Mouse (Mus musculus) MEL-GATA-1-ER (cell line): ENCODE data around the gene Fbxl8.
A peak's percentile ranks its signal among the peaks of the same experiment; 100 is the strongest.
"Not testable (repeated sequence)": the region's sequence is repeated elsewhere in the genome, so short reads cannot be mapped to it uniquely, and the experiment has no call there.

Experiments
- DNase-seq: peaks from one replicate; pipeline ENCODE4 v3.0.0-alpha.2; 2012; ENCODE audit warnings: low read depth; ENCODE audit errors: extremely low read depth

The Fbxl8 gene

DNA sequence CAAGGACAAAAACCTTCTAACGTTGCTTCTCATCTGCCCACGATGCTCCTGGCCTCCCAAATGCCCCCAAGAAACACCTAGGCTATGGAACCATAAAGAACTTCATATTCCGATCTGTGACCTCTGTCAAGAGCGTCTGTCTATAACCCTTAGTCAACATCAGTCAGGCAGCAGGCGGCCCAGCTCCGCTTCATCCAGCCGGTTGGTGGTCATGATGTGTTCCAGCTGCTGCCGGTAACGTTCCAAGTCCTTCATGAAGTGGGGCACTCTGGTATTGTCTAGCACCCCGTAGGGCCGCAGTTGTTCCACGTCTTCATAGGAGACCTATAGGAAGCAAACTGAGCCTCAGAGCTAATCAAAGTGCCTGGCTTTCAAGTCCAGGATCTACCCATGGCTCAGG is 17.4 kb downstream of the Fbxl8 start:
- no peak for DNase-seq

GRCm38 (mm10) chr8:105282239-105282638 is 17.8 kb downstream of the Fbxl8 start:
- no peak for DNase-seq

- DNase-seq = no peak
These were observed 18.6 kb downstream of the Fbxl8 start for GRCm38 (mm10) chr8:105283074-105283473.

- DNase-seq = no peak
These were observed 21.1 kb downstream of the Fbxl8 start for GRCm38 (mm10) chr8:105285514-105285913.

GRCm38 (mm10) chr8:105286907-105287306 is 22.5 kb downstream of the Fbxl8 start:
- no peak for DNase-seq

GRCm38 (mm10) chr8:105288231-105288630 is 23.8 kb downstream of the Fbxl8 start:
- DNase-seq = no peak

- DNase-seq = peak; percentile 98
These were observed 24.7 kb downstream of the Fbxl8 start for GRCm38 (mm10) chr8:105288958-105289732.

- no peak for DNase-seq
These were observed 25.5 kb downstream of the Fbxl8 start, which contains the start of gene 4931428F04Rik for GRCm38 (mm10) chr8:105289805-105290460. 4931428F04Rik (minus strand) TSS chr8:105289864.

DNA sequence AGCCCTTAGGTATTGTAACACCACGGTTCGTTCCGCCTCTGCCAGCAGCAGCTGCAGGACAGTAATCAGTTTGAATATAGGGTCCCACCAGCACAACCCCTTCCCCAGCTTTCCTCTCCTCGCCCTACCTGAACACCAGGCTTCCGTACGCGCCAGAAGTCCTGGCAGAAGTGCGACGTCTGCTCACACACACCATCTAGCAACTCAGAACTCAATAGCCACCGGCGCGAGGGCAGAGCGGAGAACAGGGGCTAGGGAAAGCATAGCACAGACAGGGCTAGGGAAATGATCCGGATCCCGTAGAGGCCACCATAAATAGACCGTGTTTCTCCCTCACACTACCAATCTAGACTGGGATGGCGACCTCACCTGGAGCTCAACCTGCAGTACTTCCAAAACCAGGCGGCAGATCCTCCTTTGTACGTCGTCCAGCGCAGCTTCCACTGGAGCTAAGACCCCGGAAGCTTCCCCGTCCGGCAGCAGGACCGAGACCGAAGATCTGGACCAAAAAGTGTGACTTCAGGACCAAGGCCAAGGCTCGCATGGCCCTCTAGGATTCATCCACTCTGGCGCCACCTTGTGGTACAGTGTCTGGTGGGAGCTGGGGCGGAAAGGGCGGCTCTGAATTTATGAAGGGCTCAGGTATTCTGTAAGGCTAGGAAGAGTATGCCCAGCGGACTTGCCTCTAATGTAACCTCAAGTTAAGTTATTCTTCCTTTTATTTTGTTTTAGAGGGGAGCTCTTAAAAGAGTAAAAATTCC is 26.3 kb downstream of the Fbxl8 start:
- DNase-seq = no peak

GRCm38 (mm10) chr8:105291364-105291763 is 26.9 kb downstream of the Fbxl8 start:
- DNase-seq = not testable (repeated sequence)

- DNase-seq = not testable (repeated sequence)
These were observed 27.4 kb downstream of the Fbxl8 start for GRCm38 (mm10) chr8:105291802-105292201.

DNA sequence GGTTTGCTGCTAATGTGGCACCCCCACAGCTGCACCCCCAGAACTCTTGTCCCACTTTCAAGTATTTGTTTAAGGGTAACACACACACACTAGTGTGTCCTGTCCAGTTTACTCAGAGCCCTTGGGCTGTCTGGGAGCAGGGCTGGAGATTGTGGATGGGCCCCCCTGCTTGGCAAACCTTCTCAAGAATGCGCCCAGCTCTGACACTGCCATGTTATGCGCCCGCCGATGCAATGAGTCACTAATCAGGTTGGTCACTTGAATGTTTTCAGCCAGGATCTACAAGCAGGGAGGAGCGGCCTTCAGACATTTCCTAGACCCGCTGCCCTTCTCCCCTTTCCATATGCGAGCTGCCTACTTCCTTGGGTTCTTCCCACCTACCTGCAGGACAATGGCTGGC is 28.0 kb downstream of the Fbxl8 start:
- DNase-seq = no peak

GRCm38 (mm10) chr8:105293405-105293804 is 29.0 kb downstream of the Fbxl8 start:
- no peak for DNase-seq

- no peak for DNase-seq
These were observed 30.3 kb downstream of the Fbxl8 start for GRCm38 (mm10) chr8:105294776-105295175.

DNA sequence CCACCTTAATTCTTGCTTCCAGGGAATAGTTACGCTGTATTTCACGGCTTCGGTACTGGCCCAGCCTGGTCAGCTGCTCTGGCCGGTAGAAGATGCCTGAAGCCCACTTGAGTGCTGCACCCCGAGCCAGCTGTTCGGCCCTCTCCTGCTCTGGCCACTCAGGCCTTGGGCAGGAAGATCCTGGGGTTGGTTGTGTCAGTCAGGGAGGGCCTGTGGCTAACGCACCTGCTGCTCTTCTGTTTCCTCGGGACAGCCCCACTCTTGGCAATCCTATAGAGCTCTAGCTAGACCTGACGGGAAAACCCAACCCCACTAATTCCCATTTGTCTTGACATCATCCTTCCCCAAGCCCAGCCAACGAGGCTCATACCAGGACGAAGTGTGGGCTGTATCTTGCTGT is 30.8 kb downstream of the Fbxl8 start:
- no peak for DNase-seq

DNA sequence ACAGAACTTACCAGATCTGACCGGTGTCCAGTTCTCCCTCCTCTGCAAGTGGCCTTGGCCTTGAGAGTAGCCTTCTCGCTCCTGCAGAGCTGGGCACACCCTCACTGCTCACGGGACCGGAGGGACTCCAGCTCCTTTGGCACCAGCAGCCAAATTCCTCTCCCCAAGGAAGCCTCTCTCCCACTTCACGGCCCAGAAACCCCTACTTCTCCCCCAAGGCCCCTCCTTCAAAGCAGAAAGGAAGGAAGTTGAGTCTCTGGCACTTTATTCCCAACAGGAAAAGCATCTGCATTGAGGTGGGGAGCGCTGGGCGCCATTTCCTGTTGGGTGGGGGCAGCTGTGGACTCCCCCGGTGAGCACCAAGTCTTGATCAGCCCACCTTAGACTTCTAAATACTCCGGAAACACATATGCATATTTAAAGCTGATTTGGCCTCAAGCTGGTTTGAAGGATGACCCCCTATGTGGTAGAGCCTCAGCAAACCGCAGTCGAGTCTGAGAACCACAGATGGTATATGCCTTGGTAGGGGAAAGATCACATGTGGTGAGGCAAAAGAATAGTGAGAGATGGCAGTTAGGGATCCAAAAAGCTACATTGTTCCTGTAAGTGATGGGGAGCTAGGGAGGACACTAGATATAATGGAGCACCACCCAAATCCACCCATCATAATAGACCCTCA is 31.6 kb downstream of the Fbxl8 start, which contains the start of gene Exoc3l:
Gene Exoc3l (minus strand): TSS at position 207 of the 679 bp plus-strand sequence.
- DNase-seq = no peak

DNA sequence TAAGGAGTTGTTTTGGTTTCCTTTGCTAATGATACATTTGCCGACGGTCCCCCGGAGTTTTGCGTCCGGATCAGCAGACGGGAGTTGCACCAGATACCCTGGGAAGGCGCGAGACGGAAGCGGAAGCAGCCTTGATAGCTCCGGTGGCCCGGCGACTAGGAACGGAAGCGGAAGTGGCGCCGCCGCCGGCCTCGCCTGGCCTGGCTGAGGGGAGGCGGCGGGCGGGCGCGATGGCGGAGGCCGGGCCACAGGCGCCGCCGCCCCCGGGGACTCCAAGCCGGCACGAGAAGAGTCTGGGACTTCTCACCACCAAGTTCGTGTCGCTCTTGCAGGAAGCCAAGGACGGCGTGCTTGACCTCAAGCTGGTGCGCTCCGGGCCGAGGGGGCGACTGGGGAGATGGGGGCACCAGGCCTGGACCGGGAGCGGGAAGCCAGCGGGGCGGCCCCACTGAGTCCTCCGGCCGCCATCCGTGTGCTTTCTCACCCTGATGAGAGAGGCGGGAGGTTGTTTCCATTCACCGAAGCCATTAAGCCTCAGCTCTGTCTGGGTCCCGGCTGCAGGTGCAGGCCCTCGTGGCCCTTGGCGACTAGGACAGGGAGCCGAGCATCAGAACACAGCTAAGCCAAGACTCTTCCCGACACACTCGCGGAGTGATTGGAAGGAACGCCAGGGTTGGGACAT is 33.2 kb downstream of the Fbxl8 start, which contains the start of gene E2f4:
Gene E2f4 (plus strand): TSS at position 153 of the 682 bp plus-strand sequence.
- DNase-seq = peak; percentile 86

- DNase-seq = no peak
These were observed 34.2 kb downstream of the Fbxl8 start for GRCm38 (mm10) chr8:105298351-105299252.

DNA sequence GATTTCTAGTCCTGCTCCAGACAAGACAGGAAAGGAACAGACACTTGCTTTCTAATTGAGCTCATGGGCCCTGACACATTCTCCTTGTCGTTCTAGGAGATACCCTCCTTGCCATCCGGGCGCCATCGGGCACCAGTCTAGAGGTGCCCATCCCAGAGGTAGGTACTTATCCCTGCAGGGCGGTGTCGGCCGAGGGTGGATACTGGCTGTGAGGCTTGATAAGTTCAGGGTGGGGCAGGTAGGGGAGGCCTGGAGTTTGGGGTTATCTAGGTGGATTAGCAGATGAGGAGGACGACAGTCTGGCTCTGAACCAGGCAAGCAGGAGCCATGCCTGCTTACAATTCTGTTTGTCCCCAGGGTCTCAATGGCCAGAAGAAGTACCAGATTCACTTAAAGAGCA is 35.5 kb downstream of the Fbxl8 start:
- DNase-seq = no peak

- no peak for DNase-seq
These were observed 38.9 kb downstream of the Fbxl8 start for GRCm38 (mm10) chr8:105303396-105303795.
